Mouse (Mus musculus): ENCODE measurements around the gene Drap1. TPM values are rescaled to one million over a fixed set of nuclear protein-coding genes. Genes with fewer than 3 reads are reported as not detected.

Drap1 gene
- polyA plus RNA-seq, 1 experiment from 2014 or later: 262 TPM

- ATAC-seq (ENCODE audit: low FRiP score, low read depth): no peak
- Histone ChIP-seq H3K4me1 (peaks cover 32% of the 10 kb centered on the region), H3K4me2 (replicated peaks) (peak overlapping the region; percentile 79), H3K27ac (replicated peaks) (0 out of 2 replicates have a peak overlapping the region, but pooled peaks have one; percentile 4), H3K36me3 (peaks cover 29% of the 10 kb centered on the region), H3K9ac (replicated peaks) (no peak overlapping the region; the same call in 1 of the 2 replicates), H3K9me3 (no peaks in the 10 kb centered on the region), H3K27me3 (no peaks in the 10 kb centered on the region), H3K4me3 (peak overlapping the region; percentile 12; the same call in 1 of the 2 replicates)
- WGBS: 90% methylated on average over 13 of the region's 13 CpGs
Observed at GRCm38 (mm10) chr19:5426640-5427290, 2.0 kb upstream of the Drap1 start.

- H3K27ac ChIP-seq (replicated peaks): peak overlapping the region; percentile 80; the same call in 1 of the 2 replicates
- H3K4me2 ChIP-seq (replicated peaks): peak overlapping the region; percentile 79
- H3K9me3 ChIP-seq: no peaks in the 10 kb centered on the region
- no peaks in the 10 kb centered on the region for H3K27me3 ChIP-seq
- no peak for ATAC-seq (ENCODE audit: low FRiP score, low read depth)
- peaks cover 35% of the 10 kb centered on the region for H3K36me3 ChIP-seq
- peaks cover 32% of the 10 kb centered on the region for H3K4me1 ChIP-seq
- H3K9ac ChIP-seq (replicated peaks): peak overlapping the region; percentile 95
- H3K4me3 ChIP-seq: peak overlapping the region; percentile 80
- WGBS: 90% methylated on average over 18 of the region's 18 CpGs
Observed at GRCm38 (mm10) chr19:5425906-5426565, 1.3 kb upstream of the Drap1 start.

DNA sequence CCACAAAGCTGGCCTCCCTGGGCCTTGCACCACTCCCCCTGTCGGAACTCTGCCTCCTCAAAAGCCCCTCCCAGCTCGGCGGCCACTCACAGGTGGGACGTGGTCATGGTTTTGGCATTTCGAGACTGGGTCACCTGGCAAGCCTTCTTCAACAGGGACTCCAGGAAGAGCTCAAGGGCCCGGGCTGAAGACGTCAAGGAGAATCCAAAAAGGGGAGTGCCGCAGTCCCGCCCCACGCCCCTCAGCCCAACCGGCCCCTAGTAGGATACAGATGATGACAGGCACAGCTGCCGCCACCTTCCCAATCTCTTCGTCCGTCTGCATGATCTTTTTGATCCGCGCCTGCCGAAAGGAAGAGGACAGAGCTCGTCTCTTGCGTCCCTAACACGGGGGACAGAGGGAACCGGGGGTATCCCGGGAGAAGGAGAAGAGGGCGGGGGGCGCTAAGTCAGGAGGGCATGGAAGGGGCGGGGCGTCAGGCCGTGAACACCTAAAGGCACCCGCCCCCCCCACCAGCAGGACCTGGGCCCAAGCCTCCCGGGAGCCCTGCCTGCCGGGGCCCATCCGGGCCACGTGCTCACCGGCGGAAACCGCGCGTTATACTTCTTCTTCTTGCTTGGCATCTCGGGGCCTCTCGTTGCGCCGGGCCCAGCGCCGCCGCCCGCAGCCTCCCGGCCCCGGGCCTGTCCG is 542 bp downstream of the Drap1 start:
- WGBS: under 1% methylated on average over 39 of the region's 48 CpGs
- Histone ChIP-seq H3K27me3 (no peaks in the 10 kb centered on the region), H3K27ac (replicated peaks) (peak overlapping the region; percentile 90), H3K36me3 (peaks cover 53% of the 10 kb centered on the region), H3K4me1 (peaks cover 32% of the 10 kb centered on the region), H3K9me3 (no peaks in the 10 kb centered on the region), H3K9ac (replicated peaks) (peak overlapping the region; percentile 86), H3K4me3 (peak overlapping the region; percentile 80), H3K4me2 (replicated peaks) (peak overlapping the region; percentile 95)
- peak; percentile 14 for ATAC-seq (ENCODE audit: low FRiP score, low read depth)

DNA sequence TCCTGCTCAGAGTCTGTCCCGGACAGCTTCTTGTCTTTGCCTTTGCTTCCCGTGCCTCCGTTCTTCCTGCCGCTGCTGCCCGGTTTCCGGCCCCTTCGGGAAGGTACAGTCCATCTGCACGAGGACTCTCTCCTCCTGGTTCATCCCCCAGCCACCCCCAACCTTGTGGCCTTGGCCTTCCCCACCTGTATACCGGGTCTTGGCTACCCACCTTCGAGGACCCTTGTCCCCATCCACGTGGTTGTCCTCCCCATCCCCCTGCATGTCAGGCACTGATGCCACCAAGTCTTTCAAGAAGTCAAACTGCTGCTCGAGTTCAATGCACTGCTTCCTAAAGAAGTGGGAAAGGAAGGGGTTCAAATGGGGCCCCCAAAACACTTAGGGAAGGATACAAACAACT is 1.2 kb downstream of the Drap1 start:
- ATAC-seq (ENCODE audit: low FRiP score, low read depth): no peak
- H3K27ac ChIP-seq (replicated peaks): no peak overlapping the region
- no peaks in the 10 kb centered on the region for H3K9me3 ChIP-seq
- no peaks in the 10 kb centered on the region for H3K27me3 ChIP-seq
- peak overlapping the region; percentile 80 for H3K4me3 ChIP-seq
- peak overlapping the region; percentile 86 for H3K9ac ChIP-seq (replicated peaks)
- H3K4me1 ChIP-seq: peaks cover 32% of the 10 kb centered on the region
- peaks cover 55% of the 10 kb centered on the region for H3K36me3 ChIP-seq
- H3K4me2 ChIP-seq (replicated peaks): peak overlapping the region; percentile 95
- 65% methylated on average over 12 of the region's 12 CpGs for WGBS

- WGBS: 65% methylated on average over 9 of the region's 9 CpGs
- peak overlapping the region; percentile 80; the same call in 1 of the 2 replicates for H3K4me3 ChIP-seq
- no peak overlapping the region for H3K27ac ChIP-seq (replicated peaks)
- peak overlapping the region; percentile 95 for H3K4me2 ChIP-seq (replicated peaks)
- H3K9ac ChIP-seq (replicated peaks): peak overlapping the region; percentile 86; the same call in 1 of the 2 replicates
- peaks cover 32% of the 10 kb centered on the region for H3K4me1 ChIP-seq
- peaks cover 55% of the 10 kb centered on the region for H3K36me3 ChIP-seq
- H3K9me3 ChIP-seq: no peaks in the 10 kb centered on the region
- H3K27me3 ChIP-seq: no peaks in the 10 kb centered on the region
- ATAC-seq (ENCODE audit: low FRiP score, low read depth): no peak
Observed at GRCm38 (mm10) chr19:5422895-5423443, 1.8 kb downstream of the Drap1 start.

GRCm38 (mm10) chr19:5422267-5422666 is 2.5 kb downstream of the Drap1 start:
- ATAC-seq (ENCODE audit: low FRiP score, low read depth): no peak
- no peaks in the 10 kb centered on the region for H3K27me3 ChIP-seq
- no peak overlapping the region for H3K4me3 ChIP-seq
- H3K4me1 ChIP-seq: peaks cover 31% of the 10 kb centered on the region
- no peak overlapping the region for H3K4me2 ChIP-seq (replicated peaks)
- whole genome bisulfite sequencing: 87% methylated on average over 10 of the region's 10 CpGs
- H3K9ac ChIP-seq (replicated peaks): 0 out of 2 replicates have a peak overlapping the region, but pooled peaks have one; percentile 86
- peaks cover 54% of the 10 kb centered on the region for H3K36me3 ChIP-seq
- no peaks in the 10 kb centered on the region for H3K9me3 ChIP-seq
- H3K27ac ChIP-seq (replicated peaks): no peak overlapping the region

GRCm38 (mm10) chr19:5421784-5422183 is 3.0 kb downstream of the Drap1 start:
- H3K9ac ChIP-seq (replicated peaks): 0 out of 2 replicates have a peak overlapping the region, but pooled peaks have one; percentile 86
- H3K36me3 ChIP-seq: peaks cover 49% of the 10 kb centered on the region
- H3K4me3 ChIP-seq: no peak overlapping the region
- H3K27me3 ChIP-seq: no peaks in the 10 kb centered on the region
- H3K4me1 ChIP-seq: peaks cover 28% of the 10 kb centered on the region
- H3K9me3 ChIP-seq: no peaks in the 10 kb centered on the region
- H3K4me2 ChIP-seq (replicated peaks): no peak overlapping the region
- no peak for ATAC-seq (ENCODE audit: low FRiP score, low read depth)
- H3K27ac ChIP-seq (replicated peaks): no peak overlapping the region
- 96% methylated on average over 5 of the region's 5 CpGs for WGBS

DNA sequence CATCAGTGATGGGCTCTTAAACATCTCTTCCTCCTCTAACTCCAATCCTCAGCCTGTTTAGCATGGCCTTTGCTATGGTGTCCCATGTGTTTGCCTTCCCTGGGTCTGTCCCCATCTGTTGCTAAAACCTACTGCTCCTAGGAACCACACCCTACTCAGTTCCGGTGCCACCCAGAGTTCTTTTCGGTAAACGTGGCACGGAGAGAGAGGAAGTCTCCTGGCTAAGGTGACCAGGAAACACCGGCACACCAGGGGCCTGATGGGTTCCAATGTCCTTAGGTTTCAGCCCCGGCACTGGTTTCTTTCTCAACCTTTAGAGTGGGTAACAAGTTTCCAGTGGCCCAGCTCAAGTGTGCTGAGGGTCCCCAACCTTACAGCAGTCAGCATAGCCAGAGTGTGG is 4.2 kb downstream of the Drap1 start:
- no peak for ATAC-seq (ENCODE audit: low FRiP score, low read depth)
- WGBS: 94% methylated on average over 6 of the region's 6 CpGs
- H3K9ac ChIP-seq (replicated peaks): no peak overlapping the region; the same call in 1 of the 2 replicates
- no peaks in the 10 kb centered on the region for H3K9me3 ChIP-seq
- no peaks in the 10 kb centered on the region for H3K27me3 ChIP-seq
- no peak overlapping the region for H3K4me3 ChIP-seq
- no peak overlapping the region for H3K4me2 ChIP-seq (replicated peaks)
- H3K4me1 ChIP-seq: peaks cover 16% of the 10 kb centered on the region
- peaks cover 40% of the 10 kb centered on the region for H3K36me3 ChIP-seq
- no peak overlapping the region for H3K27ac ChIP-seq (replicated peaks)

DNA sequence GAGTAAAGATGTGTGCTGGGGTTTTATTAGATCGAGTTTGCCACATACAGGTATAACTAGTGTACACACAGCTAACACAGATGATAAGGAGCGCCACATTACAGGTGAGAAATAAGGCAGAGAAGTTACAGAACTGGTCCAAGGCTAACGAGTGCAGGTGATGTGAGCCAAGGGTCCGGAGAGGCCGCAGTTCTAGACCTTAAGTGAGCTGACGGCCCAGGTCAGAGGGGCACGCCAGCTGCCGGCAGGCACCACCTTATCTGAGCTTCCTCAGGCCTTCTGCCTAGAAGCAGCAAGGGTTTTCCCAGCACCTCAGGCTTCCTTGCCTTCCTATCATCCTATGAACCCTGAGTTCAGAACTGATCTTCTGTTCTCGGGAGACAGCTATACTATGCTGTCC is 5.1 kb downstream of the Drap1 start:
- H3K4me1 ChIP-seq: peaks cover 14% of the 10 kb centered on the region
- no peak overlapping the region for H3K4me2 ChIP-seq (replicated peaks)
- no peak for ATAC-seq (ENCODE audit: low FRiP score, low read depth)
- H3K27me3 ChIP-seq: no peaks in the 10 kb centered on the region
- H3K9me3 ChIP-seq: no peaks in the 10 kb centered on the region
- 93% methylated on average over 9 of the region's 9 CpGs for WGBS
- H3K4me3 ChIP-seq: no peak overlapping the region
- no peak overlapping the region for H3K9ac ChIP-seq (replicated peaks)
- peaks cover 40% of the 10 kb centered on the region for H3K36me3 ChIP-seq
- H3K27ac ChIP-seq (replicated peaks): no peak overlapping the region

- Histone ChIP-seq H3K4me1 (peaks cover 11% of the 10 kb centered on the region), H3K4me3 (no peak overlapping the region), H3K27ac (replicated peaks) (no peak overlapping the region), H3K4me2 (replicated peaks) (no peak overlapping the region), H3K9me3 (no peaks in the 10 kb centered on the region), H3K27me3 (no peaks in the 10 kb centered on the region), H3K9ac (replicated peaks) (no peak overlapping the region), H3K36me3 (peaks cover 40% of the 10 kb centered on the region)
- WGBS: 94% methylated on average over 8 of the region's 8 CpGs
- ATAC-seq (ENCODE audit: low FRiP score, low read depth): no peak
Observed at GRCm38 (mm10) chr19:5418750-5419466, 5.9 kb downstream of the Drap1 start.

GRCm38 (mm10) chr19:5414534-5414957 is 10.2 kb downstream of the Drap1 start:
- H3K36me3 ChIP-seq: peaks cover 5% of the 10 kb centered on the region; the same call in 1 of the 2 replicates
- no peak overlapping the region for H3K4me2 ChIP-seq (replicated peaks)
- no peaks in the 10 kb centered on the region for H3K4me1 ChIP-seq
- WGBS: 67% methylated on average over 2 of the region's 2 CpGs
- H3K27ac ChIP-seq (replicated peaks): no peak overlapping the region
- no peaks in the 10 kb centered on the region for H3K27me3 ChIP-seq
- H3K4me3 ChIP-seq: no peak overlapping the region
- no peaks in the 10 kb centered on the region for H3K9me3 ChIP-seq
- no peak for ATAC-seq (ENCODE audit: low FRiP score, low read depth)
- H3K9ac ChIP-seq (replicated peaks): no peak overlapping the region

All from midbrain, embryonic 12.5 days (tissue).